Comparison of ENCODE assay signal across 18 mouse cellular contexts in the genomic region with DNA sequence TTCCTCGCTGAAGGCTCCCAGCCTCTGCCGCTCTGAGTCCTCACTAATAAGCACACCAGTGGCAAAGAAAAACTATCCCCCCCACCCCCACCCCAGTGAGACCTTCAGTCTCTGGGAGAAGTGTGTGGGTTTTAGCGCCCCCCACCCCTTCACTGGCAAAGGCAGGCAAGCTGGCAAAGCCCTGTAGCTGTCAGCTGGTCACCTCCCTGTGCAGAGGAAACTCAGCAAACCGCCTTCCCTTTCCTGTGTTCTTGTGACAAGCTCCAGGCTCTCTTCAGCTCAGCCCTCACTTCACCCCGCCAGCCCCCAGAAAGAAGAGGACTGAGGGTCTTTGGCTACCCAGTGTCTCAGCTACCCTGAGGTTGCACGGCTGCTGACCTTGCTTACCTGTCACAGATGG. TPM values are rescaled to one million over a fixed set of nuclear protein-coding genes. Genes with fewer than 3 reads are reported as not detected.
DNase-seq lines count a peak whose midpoint lies in the region; ATAC-seq lines count a peak whose summit lies in the region.
"Had no signal": no experiment of that assay in that cellular context is flagged by ENCODE, and none has a peak within 500 bp of the region (broad histone marks: within the 10 kb centered on the region; RNA-seq: fewer than 3 reads in every experiment).

No protein-coding gene starts in this region.

- no peaks in the 10 kb centered on the region for H3K27me3 ChIP-seq in embryonic facial prominence, embryonic 12.5 days
- 0 out of 2 replicates have a peak, but pooled peaks cover 3% of the 10 kb centered on the region for H3K27me3 ChIP-seq in embryonic facial prominence, embryonic 10.5 days (replicated peaks; ENCODE audit: low read depth, poor library complexity, severe bottlenecking)
- H3K27me3 ChIP-seq in hindbrain, embryonic 13.5 days, result no peaks in the 10 kb centered on the region
- no peaks in the 10 kb centered on the region for H3K27me3 ChIP-seq in hindbrain, embryonic 11.5 days (ENCODE audit: control insufficient read depth, insufficient read depth, low read length)
- no peaks in the 10 kb centered on the region for H3K27me3 ChIP-seq in limb, embryonic 11.5 days (ENCODE audit: control insufficient read depth, insufficient read depth, low read length)
- H3K27me3 ChIP-seq: liver, embryonic 15.5 days; neural tube, embryonic 12.5 days had no signal

- no peak overlapping the region for H3K27ac ChIP-seq in embryonic facial prominence, embryonic 12.5 days
- no peak overlapping the region; the same call in 1 of the 2 replicates for H3K27ac ChIP-seq in embryonic facial prominence, embryonic 10.5 days (replicated peaks)
- 0 out of 2 replicates have a peak overlapping the region, but pooled peaks have one; percentile 24 for H3K27ac ChIP-seq in hindbrain, embryonic 13.5 days
- H3K27ac ChIP-seq in hindbrain, embryonic 11.5 days (ENCODE audit: low read depth, low read length), result no peak overlapping the region
- no peak overlapping the region for H3K27ac ChIP-seq in limb, embryonic 11.5 days (replicated peaks; ENCODE audit: low read depth, low read length)
- H3K27ac ChIP-seq: liver, embryonic 15.5 days; neural tube, embryonic 12.5 days had no signal

- WGBS in embryonic facial prominence, embryonic 12.5 days, result 63% methylated on average over 6 of the region's 6 CpGs
- WGBS in embryonic facial prominence, embryonic 10.5 days, result 59% methylated on average over 6 of the region's 6 CpGs
- WGBS in hindbrain, embryonic 13.5 days, result 62% methylated on average over 6 of the region's 6 CpGs
- WGBS in hindbrain, embryonic 11.5 days, result 71% methylated on average over 6 of the region's 6 CpGs
- 60% methylated on average over 6 of the region's 6 CpGs for WGBS in limb, embryonic 11.5 days

- H3K9ac ChIP-seq in embryonic facial prominence, embryonic 12.5 days, result 0 out of 2 replicates have a peak overlapping the region, but pooled peaks have one; percentile 10
- no peak overlapping the region for H3K9ac ChIP-seq in hindbrain, embryonic 13.5 days
- no peak overlapping the region for H3K9ac ChIP-seq in hindbrain, embryonic 11.5 days (ENCODE audit: low read depth, low read length)
- no peak overlapping the region for H3K9ac ChIP-seq in limb, embryonic 11.5 days (ENCODE audit: low read length)
- H3K9ac ChIP-seq: liver, embryonic 15.5 days; neural tube, embryonic 12.5 days had no signal

- H3K9me3 ChIP-seq in embryonic facial prominence, embryonic 12.5 days, result no peaks in the 10 kb centered on the region
- no peaks in the 10 kb centered on the region for H3K9me3 ChIP-seq in embryonic facial prominence, embryonic 10.5 days
- no peaks in the 10 kb centered on the region for H3K9me3 ChIP-seq in hindbrain, embryonic 13.5 days
- H3K9me3 ChIP-seq in hindbrain, embryonic 11.5 days (ENCODE audit: control insufficient read depth, low read length), result no peaks in the 10 kb centered on the region
- no peaks in the 10 kb centered on the region for H3K9me3 ChIP-seq in limb, embryonic 11.5 days (ENCODE audit: control insufficient read depth, low read length)
- H3K9me3 ChIP-seq: liver, embryonic 15.5 days; neural tube, embryonic 12.5 days had no signal

- H3K4me2 ChIP-seq in embryonic facial prominence, embryonic 12.5 days (replicated peaks), result no peak overlapping the region
- no peak overlapping the region for H3K4me2 ChIP-seq in hindbrain, embryonic 13.5 days
- H3K4me2 ChIP-seq in hindbrain, embryonic 11.5 days (replicated peaks; ENCODE audit: low read depth, low read length), result no peak overlapping the region
- H3K4me2 ChIP-seq in limb, embryonic 11.5 days (ENCODE audit: low read depth, severe bottlenecking), result 0 out of 2 replicates have a peak overlapping the region, but pooled peaks have one; percentile 3
- H3K4me2 ChIP-seq: liver, embryonic 15.5 days; neural tube, embryonic 12.5 days had no signal

- no peaks in the 10 kb centered on the region for H3K4me1 ChIP-seq in embryonic facial prominence, embryonic 12.5 days
- peaks cover 41% of the 10 kb centered on the region for H3K4me1 ChIP-seq in embryonic facial prominence, embryonic 10.5 days
- H3K4me1 ChIP-seq in hindbrain, embryonic 13.5 days (replicated peaks), result peaks cover 29% of the 10 kb centered on the region
- peaks cover 2% of the 10 kb centered on the region; the same call in 1 of the 2 replicates for H3K4me1 ChIP-seq in hindbrain, embryonic 11.5 days (replicated peaks; ENCODE audit: control insufficient read depth, insufficient read depth, low read length)
- H3K4me1 ChIP-seq in limb, embryonic 11.5 days (ENCODE audit: control insufficient read depth, insufficient read depth, low read length), result peaks cover 10% of the 10 kb centered on the region; the same call in 1 of the 2 replicates

- ATAC-seq in embryonic facial prominence, embryonic 12.5 days (ENCODE audit: insufficient number of reproducible peaks, insufficient read depth, low FRiP score, low TSS enrichment), result no peak
- no peak for ATAC-seq in hindbrain, embryonic 13.5 days (ENCODE audit: low FRiP score)
- no peak for ATAC-seq in hindbrain, embryonic 11.5 days (ENCODE audit: low FRiP score)
- ATAC-seq in limb, embryonic 11.5 days (ENCODE audit: insufficient number of reproducible peaks, low FRiP score, low TSS enrichment, low read depth), result no peak; the same call in 1 of the 2 replicates
- ATAC-seq: activated CD4-positive, CD25-positive, alpha-beta regulatory T cell, adult 4 months had no signal

- H3K4me3 ChIP-seq in embryonic facial prominence, embryonic 12.5 days, result no peak overlapping the region
- H3K4me3 ChIP-seq in embryonic facial prominence, embryonic 10.5 days, result no peak overlapping the region
- H3K4me3 ChIP-seq in hindbrain, embryonic 13.5 days, result no peak overlapping the region
- no peak overlapping the region for H3K4me3 ChIP-seq in hindbrain, embryonic 11.5 days (ENCODE audit: low read depth, low read length)
- no peak overlapping the region for H3K4me3 ChIP-seq in limb, embryonic 11.5 days (ENCODE audit: low read depth, low read length)
- H3K4me3 ChIP-seq: liver, embryonic 15.5 days; neural tube, embryonic 12.5 days had no signal

- H3K36me3 ChIP-seq in embryonic facial prominence, embryonic 12.5 days, result no peaks in the 10 kb centered on the region
- H3K36me3 ChIP-seq in embryonic facial prominence, embryonic 10.5 days (replicated peaks), result no peaks in the 10 kb centered on the region
- no peaks in the 10 kb centered on the region for H3K36me3 ChIP-seq in hindbrain, embryonic 13.5 days
- H3K36me3 ChIP-seq in hindbrain, embryonic 11.5 days (ENCODE audit: control insufficient read depth, insufficient read depth, low read length), result no peaks in the 10 kb centered on the region
- no peaks in the 10 kb centered on the region for H3K36me3 ChIP-seq in limb, embryonic 11.5 days (ENCODE audit: control insufficient read depth, insufficient read depth, low read length)
- H3K36me3 ChIP-seq: liver, embryonic 15.5 days; neural tube, embryonic 12.5 days had no signal

- no peak for DNase-seq in embryonic facial prominence, embryonic 10.5 days (ENCODE audit: low spot score)
- DNase-seq in hindbrain, embryonic 11.5 days (ENCODE audit: low spot score), result no peak
- DNase-seq in 416B (ENCODE audit: low read depth), result peak; percentile 56
- DNase-seq in limb, embryonic 11.5 days (ENCODE audit: low spot score), result no peak
- DNase-seq in urinary bladder, postnatal 14 days (ENCODE audit: low spot score), result no peak
- no peak for DNase-seq in left cerebral cortex, adult 18-20 months (ENCODE audit: low spot score in 2 of 2)
- DNase-seq: cerebellum, adult 2 months; kidney, adult 8-10 months; right cerebral cortex, adult 18-20 months had no signal

RNA-seq across cellular contexts. Expression of gene Eps8l3, which starts 44.4 kb away (rescaled TPM):
- polyA plus RNA-seq in embryonic facial prominence, embryonic 12.5 days (2016; fragmentation: Nextera tagmentation; extraction: Ambion mirVana), result not detected in 2 replicates
- polyA plus RNA-seq in embryonic facial prominence, embryonic 10.5 days (2016; fragmentation: Nextera tagmentation; extraction: Ambion mirVana), result not detected in 2 replicates
- not detected in 2 replicates for polyA plus RNA-seq in hindbrain, embryonic 13.5 days (2015; fragmentation: Nextera tagmentation; extraction: Ambion mirVana)
- polyA plus RNA-seq in hindbrain, embryonic 11.5 days (2014; fragmentation: Nextera tagmentation; extraction: Ambion mirVana), result not detected in 2 replicates
- polyA plus RNA-seq in limb, embryonic 11.5 days (2014; fragmentation: Nextera tagmentation; extraction: Ambion mirVana), result not detected in 2 replicates
- total RNA-seq in left cerebral cortex, adult 18-20 months (2021), result not detected
- total RNA-seq: gastrocnemius, postnatal 36 days; heart, postnatal 25 days; layer of hippocampus, adult 8-10 months; left cerebral cortex, postnatal 10 days had no signal
- polyA plus RNA-seq: activated CD4-positive, CD25-positive, alpha-beta regulatory T cell, adult 4 months; liver, embryonic 15.5 days; neural tube, embryonic 12.5 days had no signal
